Mouse (Mus musculus): ENCODE measurements around the gene Nfkb1. TPM values are rescaled to one million over a fixed set of nuclear protein-coding genes. Genes with fewer than 3 reads are reported as not detected.

The Nfkb1 gene
- 12.0 and 13.2 TPM in 2 replicates for polyA plus RNA-seq (2015; fragmentation: Nextera tagmentation; extraction: Ambion mirVana)

- Histone ChIP-seq H3K9me3 (replicated peaks) (no peaks in the 10 kb centered on the region), H3K4me2 (peak within 1 kb of the TSS; percentile 88), H3K4me1 (replicated peaks) (peaks cover 51% of the 10 kb centered on the region), H3K27ac (replicated peaks) (peak within 1 kb of the TSS; percentile 78), H3K9ac (peak within 1 kb of the TSS; percentile 66), H3K4me3 (replicated peaks) (peak within 1 kb of the TSS; percentile 68), H3K27me3 (peaks cover 32% of the 10 kb centered on the region), H3K36me3 (replicated peaks) (no peaks in the 10 kb centered on the region)
- ATAC-seq (ENCODE audit: insufficient read depth): peak; percentile 74
- WGBS (ENCODE audit: insufficient replicate concordance): 4% methylated on average over 73 of the region's 102 CpGs
These were observed at the start of gene Nfkb1 for GRCm38 (mm10) chr3:135691191-135692131. TSS of gene Nfkb1 (minus strand) at chr3:135691547.

DNA sequence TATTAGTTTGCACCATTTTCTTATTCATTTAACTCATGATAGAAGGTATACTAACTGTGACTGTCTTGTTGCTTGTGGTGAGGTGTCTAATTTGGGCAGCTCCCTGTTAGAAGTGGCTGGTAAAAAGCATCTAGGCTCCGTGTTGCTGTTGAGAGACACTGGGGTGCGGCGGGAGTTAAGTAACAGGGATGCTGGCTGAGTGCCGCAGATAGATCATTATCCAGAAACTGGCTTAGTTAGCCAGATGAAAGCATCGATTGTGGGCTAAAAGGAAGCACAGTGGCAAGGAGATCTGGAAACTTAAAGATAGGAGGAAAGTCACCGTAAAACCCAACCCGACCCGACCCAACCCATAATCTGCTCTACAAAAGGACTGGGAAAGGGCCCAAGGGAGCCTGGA, 49.4 kb upstream of the Nfkb1 start:
- WGBS (ENCODE audit: insufficient replicate concordance): 63% methylated on average over 8 of the region's 8 CpGs
- no peak overlapping the region for H3K4me3 ChIP-seq (replicated peaks)
- H3K36me3 ChIP-seq (replicated peaks): no peaks in the 10 kb centered on the region
- no peak for ATAC-seq (ENCODE audit: insufficient read depth)
- no peaks in the 10 kb centered on the region for H3K27me3 ChIP-seq
- no peaks in the 10 kb centered on the region for H3K9me3 ChIP-seq (replicated peaks)
- H3K27ac ChIP-seq (replicated peaks): no peak overlapping the region
- H3K9ac ChIP-seq: no peak overlapping the region
- no peaks in the 10 kb centered on the region for H3K4me1 ChIP-seq (replicated peaks)
- H3K4me2 ChIP-seq: no peak overlapping the region

DNA sequence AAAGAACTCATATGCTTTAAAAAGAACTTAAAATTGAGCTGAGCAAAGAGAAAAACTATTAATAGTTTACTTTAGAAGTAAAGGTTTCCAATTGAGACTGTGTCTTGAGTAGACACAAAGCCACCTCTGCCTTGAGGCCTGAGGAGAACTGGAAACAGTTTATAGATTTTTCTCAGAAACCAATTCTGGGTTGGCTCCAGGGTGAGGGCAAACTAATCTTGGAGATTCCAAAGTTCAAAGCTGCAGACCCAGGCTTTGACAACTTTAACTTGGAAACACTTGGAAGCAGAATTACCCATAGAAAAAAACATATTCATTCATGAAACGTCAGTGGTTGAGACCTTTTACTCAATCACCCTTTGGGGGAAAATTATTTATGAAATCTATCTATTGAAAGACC, 43.4 kb upstream of the Nfkb1 start:
- Histone ChIP-seq H3K4me1 (replicated peaks) (peaks cover 4% of the 10 kb centered on the region; the same call in 1 of the 2 replicates), H3K4me2 (no peak overlapping the region), H3K36me3 (replicated peaks) (no peaks in the 10 kb centered on the region), H3K27ac (replicated peaks) (no peak overlapping the region), H3K4me3 (replicated peaks) (no peak overlapping the region), H3K9me3 (replicated peaks) (no peaks in the 10 kb centered on the region), H3K9ac (no peak overlapping the region), H3K27me3 (no peaks in the 10 kb centered on the region)
- ATAC-seq (ENCODE audit: insufficient read depth): no peak
- 61% methylated on average over 1 of the region's 1 CpGs for WGBS (ENCODE audit: insufficient replicate concordance)

DNA sequence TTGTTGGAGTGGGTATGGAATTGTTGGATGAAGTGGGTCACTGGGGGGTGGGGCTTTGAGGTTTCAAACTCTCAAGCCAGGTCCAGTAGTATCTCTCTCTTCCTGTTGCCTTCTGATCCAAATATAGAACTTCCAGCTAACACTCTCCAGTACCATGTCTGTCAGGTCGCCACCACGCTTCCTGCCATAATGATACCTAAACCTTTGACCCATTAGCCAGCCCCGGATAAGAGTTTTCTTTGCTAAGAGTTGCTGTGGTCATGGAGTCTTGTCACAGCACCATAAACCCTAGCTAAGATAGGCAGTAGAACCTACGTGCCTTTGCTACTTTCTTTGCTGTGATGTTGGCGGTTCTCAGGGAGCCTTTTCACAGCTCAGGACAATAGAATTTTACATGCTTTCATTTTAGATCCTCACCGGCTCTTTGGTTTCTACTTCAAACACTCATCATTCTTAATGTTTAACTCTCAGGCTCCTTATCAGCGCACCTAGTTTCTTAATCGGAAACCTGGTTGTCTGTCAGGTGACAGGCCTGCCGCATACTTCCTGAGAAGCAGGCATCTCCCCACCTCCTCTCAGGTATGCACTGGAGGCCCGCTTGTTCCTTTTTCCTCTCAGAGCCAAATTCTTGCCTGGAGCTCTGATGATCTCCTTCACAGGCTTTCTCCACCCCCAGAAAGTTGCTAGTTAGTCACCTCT, 41.5 kb upstream of the Nfkb1 start:
- Histone ChIP-seq H3K4me2 (no peak overlapping the region), H3K4me3 (replicated peaks) (no peak overlapping the region), H3K9ac (no peak overlapping the region), H3K27ac (replicated peaks) (no peak overlapping the region), H3K9me3 (replicated peaks) (no peaks in the 10 kb centered on the region), H3K4me1 (replicated peaks) (peaks cover 4% of the 10 kb centered on the region; the same call in 1 of the 2 replicates), H3K36me3 (replicated peaks) (no peaks in the 10 kb centered on the region), H3K27me3 (no peaks in the 10 kb centered on the region)
- 68% methylated on average over 10 of the region's 10 CpGs for WGBS (ENCODE audit: insufficient replicate concordance)
- no peak for ATAC-seq (ENCODE audit: insufficient read depth)

DNA sequence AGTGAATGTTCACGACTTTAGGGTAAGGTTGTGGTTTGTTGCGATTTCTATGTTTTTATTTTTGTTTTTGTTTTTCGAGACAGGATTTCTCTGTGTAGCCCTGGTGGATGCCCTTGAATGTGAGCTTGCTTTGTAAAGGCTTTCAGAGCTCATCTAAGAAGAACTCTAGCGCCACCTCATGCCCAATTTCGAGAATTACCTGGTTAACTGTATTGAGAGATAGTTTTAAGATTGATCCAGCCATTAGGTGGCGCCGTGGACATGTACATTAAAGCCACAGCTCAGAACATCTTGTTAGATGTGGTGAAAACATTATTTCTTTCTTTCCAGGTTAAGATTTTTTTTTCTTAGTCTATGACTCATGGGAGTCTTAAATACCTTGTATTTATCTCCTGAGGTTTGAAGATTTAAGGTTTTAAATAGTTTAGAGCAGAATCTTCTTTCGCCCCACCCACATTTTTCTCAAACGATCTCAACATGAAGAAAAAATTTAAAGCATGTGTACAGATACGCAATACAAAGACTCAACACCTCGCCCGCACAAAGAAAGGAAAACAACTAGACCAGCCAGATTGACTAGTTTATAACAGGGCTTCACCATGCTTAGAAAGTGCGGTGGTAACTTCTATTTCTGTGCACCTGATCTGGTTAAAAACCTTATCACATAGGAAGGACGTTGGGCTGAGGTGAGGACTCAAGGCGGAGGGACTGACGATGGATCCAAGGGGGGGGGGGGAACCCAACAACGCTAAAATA, 40.1 kb upstream of the Nfkb1 start:
- no peak overlapping the region for H3K4me2 ChIP-seq
- peak; percentile 64 for ATAC-seq (ENCODE audit: insufficient read depth)

DNA sequence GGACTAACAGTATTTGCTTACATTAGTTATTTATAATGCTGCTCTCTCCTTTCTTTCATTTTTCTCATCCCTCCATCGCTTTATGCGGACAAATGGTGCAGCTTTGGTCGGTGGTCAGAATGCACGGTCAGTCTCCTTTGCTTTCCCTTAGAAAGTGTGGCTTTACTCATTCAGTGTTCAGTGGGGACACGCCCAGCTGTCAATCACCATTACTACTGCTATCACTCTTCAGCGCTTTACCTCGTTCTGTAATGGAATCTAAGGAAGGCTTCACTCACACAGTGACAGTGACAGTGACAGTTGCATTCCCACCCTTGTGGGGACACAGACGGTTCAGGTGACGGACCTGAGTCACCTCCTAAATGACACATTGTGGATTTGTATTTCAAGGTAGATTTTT, 39.4 kb upstream of the Nfkb1 start:
- Histone ChIP-seq H3K36me3 (replicated peaks) (no peaks in the 10 kb centered on the region), H3K27me3 (no peaks in the 10 kb centered on the region), H3K9me3 (replicated peaks) (no peaks in the 10 kb centered on the region), H3K9ac (no peak overlapping the region), H3K4me1 (replicated peaks) (peaks cover 11% of the 10 kb centered on the region), H3K4me2 (peak overlapping the region; percentile 25; the same call in 1 of the 2 replicates), H3K27ac (replicated peaks) (no peak overlapping the region), H3K4me3 (replicated peaks) (no peak overlapping the region)
- peak; percentile 64 for ATAC-seq (ENCODE audit: insufficient read depth)
- WGBS (ENCODE audit: insufficient replicate concordance): 31% methylated on average over 9 of the region's 9 CpGs

More for the DNA sequence above, 40.1 kb upstream of the Nfkb1 start:
- WGBS (ENCODE audit: insufficient replicate concordance): 20% methylated on average over 17 of the region's 17 CpGs
- peaks cover 11% of the 10 kb centered on the region for H3K4me1 ChIP-seq (replicated peaks)
- no peaks in the 10 kb centered on the region for H3K9me3 ChIP-seq (replicated peaks)
- no peaks in the 10 kb centered on the region for H3K36me3 ChIP-seq (replicated peaks)
- H3K4me3 ChIP-seq (replicated peaks): no peak overlapping the region
- H3K9ac ChIP-seq: no peak overlapping the region
- no peaks in the 10 kb centered on the region for H3K27me3 ChIP-seq
- H3K27ac ChIP-seq (replicated peaks): no peak overlapping the region

- Histone ChIP-seq H3K9me3 (replicated peaks) (no peaks in the 10 kb centered on the region), H3K27ac (replicated peaks) (no peak overlapping the region), H3K4me3 (replicated peaks) (no peak overlapping the region), H3K36me3 (replicated peaks) (no peaks in the 10 kb centered on the region), H3K9ac (no peak overlapping the region), H3K4me2 (no peak overlapping the region), H3K4me1 (replicated peaks) (peaks cover 11% of the 10 kb centered on the region), H3K27me3 (no peaks in the 10 kb centered on the region)
- no peak for ATAC-seq (ENCODE audit: insufficient read depth)
- WGBS (ENCODE audit: insufficient replicate concordance): 69% methylated on average over 5 of the region's 5 CpGs
These were observed 38.2 kb upstream of the Nfkb1 start for GRCm38 (mm10) chr3:135729575-135729974.

DNA sequence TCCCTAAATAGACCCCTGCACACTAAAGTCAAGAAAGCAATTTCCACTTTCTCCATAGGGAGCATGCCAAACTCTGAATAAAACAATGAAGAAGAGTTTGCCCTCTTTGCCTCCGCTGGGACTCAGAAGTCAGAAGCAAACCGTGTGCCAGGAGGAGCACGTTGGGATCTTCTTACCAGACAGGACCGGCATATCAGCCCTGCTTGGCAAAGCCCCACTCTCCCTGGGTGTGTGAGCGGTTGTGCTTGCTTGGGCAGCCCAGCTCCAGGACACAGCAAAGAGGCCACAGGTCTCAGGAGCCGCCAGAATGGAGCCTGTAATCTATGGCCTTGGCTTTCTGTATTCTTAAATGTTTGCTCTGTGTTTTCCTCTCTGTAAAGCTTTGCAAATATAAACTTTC, 37.6 kb upstream of the Nfkb1 start:
- Histone ChIP-seq H3K27ac (replicated peaks) (no peak overlapping the region), H3K36me3 (replicated peaks) (no peaks in the 10 kb centered on the region), H3K4me2 (no peak overlapping the region), H3K4me1 (replicated peaks) (peaks cover 11% of the 10 kb centered on the region), H3K9me3 (replicated peaks) (no peaks in the 10 kb centered on the region), H3K4me3 (replicated peaks) (no peak overlapping the region), H3K9ac (no peak overlapping the region), H3K27me3 (no peaks in the 10 kb centered on the region)
- WGBS (ENCODE audit: insufficient replicate concordance): 70% methylated on average over 6 of the region's 6 CpGs
- no peak for ATAC-seq (ENCODE audit: insufficient read depth)

DNA sequence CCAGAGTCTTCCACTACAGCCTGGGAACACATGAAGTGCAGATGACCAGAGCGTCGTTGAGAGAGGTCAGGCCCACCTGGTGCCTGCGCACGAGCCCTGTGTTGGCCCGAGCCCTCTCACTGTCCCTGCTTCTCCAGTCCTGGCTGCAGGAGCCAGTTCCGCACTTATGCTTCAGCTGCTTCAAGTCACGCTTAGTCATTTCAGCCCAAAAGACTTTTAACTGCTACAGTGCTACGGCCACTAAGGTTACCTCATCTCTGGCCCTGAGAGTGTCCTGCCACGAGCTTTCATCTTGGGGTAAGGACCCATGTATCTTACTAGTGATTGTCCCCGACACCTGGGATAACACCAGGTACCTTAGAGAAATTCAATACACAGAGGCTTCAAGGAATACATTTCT, 36.0 kb upstream of the Nfkb1 start:
- no peak overlapping the region for H3K4me2 ChIP-seq
- H3K9ac ChIP-seq: no peak overlapping the region
- H3K27ac ChIP-seq (replicated peaks): no peak overlapping the region
- H3K36me3 ChIP-seq (replicated peaks): no peaks in the 10 kb centered on the region
- H3K4me3 ChIP-seq (replicated peaks): no peak overlapping the region
- H3K27me3 ChIP-seq: no peaks in the 10 kb centered on the region
- 75% methylated on average over 10 of the region's 10 CpGs for WGBS (ENCODE audit: insufficient replicate concordance)
- H3K9me3 ChIP-seq (replicated peaks): no peaks in the 10 kb centered on the region
- peaks cover 11% of the 10 kb centered on the region for H3K4me1 ChIP-seq (replicated peaks)
- ATAC-seq (ENCODE audit: insufficient read depth): no peak

DNA sequence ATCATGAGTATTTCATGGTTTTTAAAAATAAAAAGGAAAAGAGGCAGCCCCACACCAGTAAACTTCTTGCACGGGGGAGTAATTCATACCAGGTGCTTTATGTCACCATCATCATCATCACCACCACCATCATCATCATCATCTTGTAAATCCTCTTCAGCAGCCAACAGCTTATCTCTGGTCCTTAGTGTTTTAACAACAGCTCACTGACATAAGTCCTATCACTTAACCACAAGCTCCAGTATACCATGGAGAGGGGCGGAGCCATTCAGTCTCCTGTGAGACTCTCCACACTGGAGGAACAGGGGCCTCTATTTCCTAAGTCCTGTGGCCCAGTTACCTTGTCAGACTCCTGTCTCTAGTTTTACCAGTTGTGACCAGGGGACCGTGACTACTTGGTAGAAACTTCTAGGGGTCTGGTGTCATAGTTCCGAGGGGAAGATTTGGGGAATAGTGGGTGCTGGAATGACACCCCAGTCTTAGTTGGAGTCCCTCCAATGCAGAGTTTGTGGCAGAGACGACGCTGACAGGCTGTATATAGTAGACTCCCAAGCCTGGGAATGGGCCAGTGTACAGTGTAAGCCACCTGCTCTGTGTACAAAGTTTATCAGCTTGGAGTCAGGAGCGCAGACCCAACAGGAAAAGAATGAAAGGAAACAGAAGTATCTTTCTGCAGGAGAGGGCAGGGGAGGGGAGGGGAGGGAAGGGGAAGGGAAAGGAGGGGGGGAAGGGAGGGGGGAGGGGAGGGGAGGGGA, 35.4 kb upstream of the Nfkb1 start:
- H3K27ac ChIP-seq (replicated peaks): no peak overlapping the region
- H3K4me2 ChIP-seq: no peak overlapping the region
- no peaks in the 10 kb centered on the region for H3K9me3 ChIP-seq (replicated peaks)
- peak; percentile 71 for ATAC-seq (ENCODE audit: insufficient read depth)
- 27% methylated on average over 7 of the region's 7 CpGs for WGBS (ENCODE audit: insufficient replicate concordance)
- H3K27me3 ChIP-seq: no peaks in the 10 kb centered on the region
- peaks cover 11% of the 10 kb centered on the region for H3K4me1 ChIP-seq (replicated peaks)
- H3K36me3 ChIP-seq (replicated peaks): no peaks in the 10 kb centered on the region
- H3K9ac ChIP-seq: no peak overlapping the region
- H3K4me3 ChIP-seq (replicated peaks): no peak overlapping the region
